Mouse (Mus musculus) thymus, adult 2 months (tissue): ENCODE data around the gene Pnpla1. TPM values are rescaled to one million over a fixed set of nuclear protein-coding genes. Genes with fewer than 3 reads are reported as not detected.

Experiments used
- DNase-seq: peaks from one replicate; pipeline ENCODE4 v3.0.0; 2021
- H3K27ac ChIP-seq: fragments of 200-500 bp; 2 replicates; pipeline ENCODE4 v1.5.1; 2012; ENCODE audit warnings: low read length, control low read depth; ENCODE audit not compliant: control insufficient read depth, insufficient read depth
- H3K27me3 ChIP-seq: fragments of 200-500 bp; 2 replicates; pipeline ENCODE4 v1.6.1; 2012; ENCODE audit warnings: mild to moderate bottlenecking, low read length, moderate library complexity, mixed read lengths; ENCODE audit not compliant: control insufficient read depth, insufficient read depth
- H3K36me3 ChIP-seq: fragments of 200-500 bp; 2 replicates; pipeline ENCODE4 v1.6.1; 2012; ENCODE audit warnings: mild to moderate bottlenecking, low read length, moderate library complexity; ENCODE audit not compliant: control insufficient read depth, insufficient read depth
- H3K4me1 ChIP-seq: fragments of 200-500 bp; replicated peaks from 2 replicates; pipeline ENCODE4 v1.6.1; 2012; ENCODE audit warnings: low read length; ENCODE audit not compliant: control insufficient read depth, insufficient read depth
- H3K4me3 ChIP-seq: fragments of 200-500 bp; 2 replicates; pipeline ENCODE4 v1.5.1; 2012; ENCODE audit warnings: mild to moderate bottlenecking, low read length, control low read depth, moderate library complexity; ENCODE audit not compliant: control insufficient read depth, insufficient read depth
- CTCF ChIP-seq: fragments of 200-500 bp; IDR thresholded peaks from 2 replicates; pipeline ENCODE4 v1.5.1; 2012; ENCODE audit warnings: mild to moderate bottlenecking, control low read depth, low read length, moderate library complexity, borderline replicate concordance; ENCODE audit not compliant: control insufficient read depth, poor library complexity, insufficient read depth; ENCODE audit errors: extremely low read depth
- POLR2A ChIP-seq: fragments of 200-500 bp; IDR thresholded peaks from 2 replicates; pipeline ENCODE4 v1.6.1; 2012; ENCODE audit warnings: mild to moderate bottlenecking, low read length, control low read depth, moderate library complexity; ENCODE audit not compliant: control insufficient read depth, poor library complexity, insufficient read depth; ENCODE audit errors: extremely low read depth
- WGBS: fragments of 180-500 bp; shearing (Covaris S2); methylation state at CpG from one replicate; pipeline ENCODE4 v1.1.7; 2018; 5-methylcytosine and 5-hydroxymethylcytosine counted together
- polyA plus RNA-seq: library from polyadenylated mRNA; depleted of rRNA; stranded (reverse); fragments of >200 nt; gene quantifications from 2 replicates; pipeline ENCODE4 v1.2.3, GENCODE M21; 2012

Pnpla1 gene
- polyA plus RNA-seq, 1 experiment = 0.26 TPM

- no peak for DNase-seq
- no peak overlapping the region for H3K4me3 ChIP-seq
- peaks cover 2% of the 10 kb centered on the region; the same call in 1 of the 2 replicates for H3K36me3 ChIP-seq
- H3K27ac ChIP-seq = no peak overlapping the region
- TF ChIP-seq CTCF (no peak), POLR2A (no peak)
- H3K4me1 ChIP-seq = no peaks in the 10 kb centered on the region
- no peaks in the 10 kb centered on the region for H3K27me3 ChIP-seq
- WGBS = 91% methylated on average over 5 of the region's 5 CpGs
Measured at GRCm38 (mm10) chr17:28843665-28844064, 14.5 kb upstream of the Pnpla1 start.

GRCm38 (mm10) chr17:28846974-28847617 lies 11.1 kb upstream of the Pnpla1 start:
- 77% methylated on average over 11 of the region's 11 CpGs for WGBS
- Histone ChIP-seq H3K36me3 (no peaks in the 10 kb centered on the region), H3K27ac (no peak overlapping the region), H3K4me1 (no peaks in the 10 kb centered on the region), H3K27me3 (no peaks in the 10 kb centered on the region), H3K4me3 (no peak overlapping the region)
- no peak for DNase-seq
- TF ChIP-seq POLR2A = no peak
- no peak for TF ChIP-seq CTCF

DNA sequence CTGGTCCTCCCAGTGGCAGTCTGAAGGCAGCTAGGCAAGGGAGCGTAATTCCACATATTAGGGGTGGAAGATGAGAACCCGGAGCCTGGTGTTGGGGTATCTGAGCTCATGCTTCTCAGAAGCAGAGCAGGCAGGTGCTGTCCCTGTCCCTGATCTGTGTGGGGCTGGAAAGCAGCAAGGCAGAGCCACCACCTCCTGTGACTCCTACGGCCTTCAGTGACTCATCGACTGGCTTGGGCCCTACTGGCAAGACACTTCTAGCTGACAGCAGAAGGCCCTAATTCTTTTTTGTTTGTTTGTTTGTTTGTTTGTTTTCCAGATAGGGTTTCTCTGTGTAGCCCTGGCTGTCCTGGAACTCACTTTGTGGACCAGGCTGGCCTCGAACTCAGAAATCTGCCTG lies 7.7 kb upstream of the Pnpla1 start:
- no peak for DNase-seq
- TF ChIP-seq POLR2A (no peak), CTCF (no peak)
- no peak overlapping the region for H3K4me3 ChIP-seq

DNA sequence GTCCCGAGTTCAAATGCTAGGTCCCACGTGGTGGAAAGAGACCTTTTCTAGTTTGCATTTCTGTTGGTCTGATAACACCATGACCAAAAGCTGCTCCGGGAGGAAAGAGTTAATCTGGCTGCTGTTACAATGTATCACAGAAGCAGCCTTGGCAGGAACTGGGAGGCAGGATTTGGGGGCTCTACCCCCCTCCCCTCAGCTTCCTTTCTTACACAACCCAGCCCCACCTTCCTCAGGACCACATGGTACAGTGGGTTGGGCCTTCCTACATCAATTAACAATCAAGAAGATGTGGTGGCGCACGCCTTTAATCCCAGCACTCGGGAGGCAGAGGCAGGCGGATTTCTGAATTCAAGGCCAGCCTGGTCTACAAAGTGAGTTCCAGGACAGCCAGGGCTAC lies 3.8 kb upstream of the Pnpla1 start:
- Histone ChIP-seq H3K4me1 (no peaks in the 10 kb centered on the region), H3K27me3 (no peaks in the 10 kb centered on the region), H3K4me3 (no peak overlapping the region), H3K27ac (no peak overlapping the region), H3K36me3 (no peaks in the 10 kb centered on the region)
- no peak for DNase-seq
- WGBS = 85% methylated on average over 7 of the region's 7 CpGs
- no peak for TF ChIP-seq POLR2A

More for the DNA sequence above, 7.7 kb upstream of the Pnpla1 start:
- no peak overlapping the region for H3K27ac ChIP-seq
- H3K27me3 ChIP-seq = no peaks in the 10 kb centered on the region
- no peaks in the 10 kb centered on the region for H3K36me3 ChIP-seq
- no peaks in the 10 kb centered on the region for H3K4me1 ChIP-seq
- WGBS = 97% methylated on average over 5 of the region's 5 CpGs

DNA sequence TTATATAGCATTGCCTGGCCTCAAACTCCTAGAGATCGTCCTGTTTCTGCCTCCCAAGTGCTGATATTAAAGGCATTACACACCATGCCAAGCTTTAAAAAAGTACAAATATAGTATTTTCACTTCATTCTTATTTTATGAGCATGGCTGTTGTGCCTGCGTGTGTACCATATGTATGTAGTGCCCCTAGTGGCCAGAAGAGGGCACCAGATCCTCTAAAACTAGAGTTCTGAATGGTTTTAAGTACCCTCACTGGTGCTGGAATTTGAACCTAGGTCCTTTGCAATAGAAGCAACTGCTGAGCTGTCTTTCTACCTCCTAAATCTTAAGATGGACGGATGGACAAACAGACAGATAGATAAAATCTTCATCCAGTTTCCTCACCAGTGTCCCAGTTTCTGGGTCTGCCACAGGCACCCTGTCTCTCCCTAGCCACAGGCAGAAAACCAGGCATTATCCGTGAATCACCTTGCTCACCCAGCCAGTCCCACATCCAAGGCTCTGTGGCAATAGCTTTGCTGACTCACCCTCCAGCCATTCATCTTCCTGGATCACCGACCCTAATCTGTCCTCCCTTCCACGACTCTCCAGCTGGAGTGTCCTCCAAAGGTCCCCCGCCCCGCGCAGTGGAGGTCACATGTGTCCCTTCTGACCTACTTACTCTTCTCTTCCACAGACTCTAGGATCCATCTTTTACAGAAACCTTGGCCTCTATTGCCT lies 2.9 kb upstream of the Pnpla1 start:
- no peaks in the 10 kb centered on the region for H3K4me1 ChIP-seq
- no peaks in the 10 kb centered on the region for H3K27me3 ChIP-seq
- TF ChIP-seq CTCF (no peak), POLR2A (no peak)
- DNase-seq = peak; percentile 61
- H3K27ac ChIP-seq = no peak overlapping the region
- WGBS = 87% methylated on average over 9 of the region's 9 CpGs
- H3K4me3 ChIP-seq = no peak overlapping the region
- no peaks in the 10 kb centered on the region for H3K36me3 ChIP-seq

DNA sequence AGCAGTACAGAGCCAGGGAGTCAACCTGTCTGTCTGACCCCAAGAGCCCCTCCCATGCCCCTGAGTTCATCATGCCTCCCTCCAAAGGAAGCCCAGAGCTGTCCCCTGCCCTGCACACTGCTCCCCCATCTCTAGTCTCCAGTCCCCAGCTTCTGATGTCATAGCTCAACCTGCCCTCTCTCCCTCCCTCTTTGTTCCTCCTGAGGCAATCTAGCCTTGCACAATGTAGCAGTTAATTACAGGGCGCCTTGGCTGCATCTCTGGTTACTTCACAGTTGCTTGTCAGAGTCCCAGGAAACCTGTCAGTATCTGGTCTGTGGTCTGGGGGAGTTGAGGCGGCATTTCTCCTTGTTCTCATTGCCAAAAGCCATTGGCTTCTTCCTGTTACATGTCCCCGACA lies 2.2 kb upstream of the Pnpla1 start:
- DNase-seq = no peak
- 5% methylated on average over 3 of the region's 3 CpGs for WGBS
- Histone ChIP-seq H3K4me1 (no peaks in the 10 kb centered on the region), H3K4me3 (no peak overlapping the region), H3K36me3 (no peaks in the 10 kb centered on the region), H3K27ac (no peak overlapping the region), H3K27me3 (no peaks in the 10 kb centered on the region)
- TF ChIP-seq POLR2A (no peak), CTCF (no peak)
